Mouse (Mus musculus): ENCODE measurements around the gene Rbm44. TPM values are rescaled to one million over a fixed set of nuclear protein-coding genes. Genes with fewer than 3 reads are reported as not detected.

Gene Rbm44
- polyA plus RNA-seq, 1 experiment, result not detected

DNA sequence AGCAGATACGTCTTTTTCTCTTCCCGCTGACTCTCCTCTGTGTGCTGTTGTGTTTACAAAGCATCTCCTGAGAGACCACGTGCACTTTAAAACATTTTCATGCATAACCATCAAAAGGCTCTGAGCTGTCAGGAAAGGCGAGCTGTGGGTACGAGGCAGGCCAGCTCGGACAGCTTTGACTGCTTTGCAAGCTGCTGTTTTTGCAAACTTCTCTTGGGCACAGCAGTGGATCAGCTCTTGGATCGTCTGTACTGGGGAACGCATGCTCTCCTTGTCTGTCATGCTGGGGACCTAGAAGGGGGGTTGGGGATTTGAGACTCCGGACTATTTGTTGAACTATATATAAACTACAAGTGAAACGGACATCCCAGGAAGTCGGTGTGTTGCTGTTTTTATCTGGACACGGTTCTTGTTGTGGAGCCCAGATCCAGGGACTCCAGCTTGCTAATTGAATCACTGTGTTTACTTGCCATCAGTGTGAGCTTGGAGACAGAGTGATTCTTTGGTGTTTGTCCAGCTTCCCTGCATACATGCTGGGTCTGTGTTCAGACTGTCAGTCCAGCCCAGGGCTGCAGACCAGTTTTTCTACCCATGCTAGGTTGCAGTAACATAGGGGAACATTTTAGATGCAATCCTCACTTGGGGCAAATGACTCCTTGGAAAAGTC is 37.0 kb downstream of the Rbm44 start:
- TF ChIP-seq CTCF (IDR thresholded peaks at IDR 0.05; ENCODE audit: insufficient read depth, low read depth, low read length) (no peak), POLR2A (IDR thresholded peaks at IDR 0.05; ENCODE audit: insufficient read depth, low read depth, low read length) (no peak)
- no peak overlapping the region; the same call in 1 of the 2 replicates for H3K27ac ChIP-seq (ENCODE audit: insufficient read depth, low read depth, low read length)
- H3K4me3 ChIP-seq (ENCODE audit: insufficient read depth, low read depth, low read length), result peak overlapping the region; percentile 11
- WGBS, result 21% methylated on average over 12 of the region's 12 CpGs
- H3K4me1 ChIP-seq (ENCODE audit: control insufficient read depth, insufficient read depth, low read length), result peaks cover 16% of the 10 kb centered on the region

DNA sequence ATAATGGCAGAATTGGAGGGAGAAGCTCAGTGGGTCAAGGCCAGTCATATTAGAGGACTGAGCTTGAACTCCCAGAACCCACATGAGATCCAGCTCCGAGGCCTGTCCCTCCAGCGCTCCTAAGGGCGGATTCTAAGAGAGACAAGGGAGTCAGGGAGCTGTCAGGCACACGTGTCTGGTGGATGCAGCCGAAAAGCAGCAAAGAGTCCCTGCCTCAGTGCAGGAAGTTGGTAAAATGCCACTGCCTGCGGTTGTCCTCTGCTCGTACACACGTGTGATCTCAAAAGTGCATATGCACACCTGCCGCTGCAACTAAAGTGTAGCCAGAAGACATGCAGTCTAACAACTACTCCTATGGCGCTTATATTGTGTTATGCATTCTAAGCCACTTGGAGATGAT is 38.4 kb downstream of the Rbm44 start:
- Histone ChIP-seq H3K27ac (ENCODE audit: insufficient read depth, low read depth, low read length) (no peak overlapping the region), H3K4me1 (ENCODE audit: control insufficient read depth, insufficient read depth, low read length) (peaks cover 16% of the 10 kb centered on the region), H3K4me3 (ENCODE audit: insufficient read depth, low read depth, low read length) (no peak overlapping the region)
- no peak for TF ChIP-seq POLR2A (IDR thresholded peaks at IDR 0.05; ENCODE audit: insufficient read depth, low read depth, low read length)
- WGBS, result 91% methylated on average over 10 of the region's 10 CpGs

DNA sequence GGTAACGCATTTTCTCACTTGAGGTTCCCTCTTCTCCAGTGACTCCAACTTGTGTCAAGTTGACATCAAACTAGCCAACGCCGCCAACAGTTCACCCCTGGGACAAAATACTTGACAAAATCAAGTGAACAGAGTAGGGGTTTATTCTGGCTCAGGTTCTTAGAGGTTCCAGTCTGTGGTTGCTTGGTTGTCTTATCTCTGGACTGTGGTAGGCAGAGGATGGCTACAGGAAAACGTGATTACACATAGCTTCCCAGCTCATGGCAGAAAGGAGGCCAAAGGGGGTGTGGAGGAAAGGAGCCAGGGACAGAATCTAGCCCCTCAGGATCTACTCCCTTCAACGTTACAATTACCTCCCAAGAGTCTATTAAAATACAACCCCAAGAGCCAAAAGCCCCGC is 41.8 kb downstream of the Rbm44 start:
- 92% methylated on average over 6 of the region's 6 CpGs for WGBS
- Histone ChIP-seq H3K27ac (ENCODE audit: insufficient read depth, low read depth, low read length) (no peak overlapping the region), H3K4me3 (ENCODE audit: insufficient read depth, low read depth, low read length) (no peak overlapping the region), H3K4me1 (ENCODE audit: control insufficient read depth, insufficient read depth, low read length) (peaks cover 3% of the 10 kb centered on the region; the same call in 1 of the 2 replicates)
- TF ChIP-seq CTCF (IDR thresholded peaks at IDR 0.05; ENCODE audit: insufficient read depth, low read depth, low read length) (no peak), POLR2A (IDR thresholded peaks at IDR 0.05; ENCODE audit: insufficient read depth, low read depth, low read length) (no peak)

DNA sequence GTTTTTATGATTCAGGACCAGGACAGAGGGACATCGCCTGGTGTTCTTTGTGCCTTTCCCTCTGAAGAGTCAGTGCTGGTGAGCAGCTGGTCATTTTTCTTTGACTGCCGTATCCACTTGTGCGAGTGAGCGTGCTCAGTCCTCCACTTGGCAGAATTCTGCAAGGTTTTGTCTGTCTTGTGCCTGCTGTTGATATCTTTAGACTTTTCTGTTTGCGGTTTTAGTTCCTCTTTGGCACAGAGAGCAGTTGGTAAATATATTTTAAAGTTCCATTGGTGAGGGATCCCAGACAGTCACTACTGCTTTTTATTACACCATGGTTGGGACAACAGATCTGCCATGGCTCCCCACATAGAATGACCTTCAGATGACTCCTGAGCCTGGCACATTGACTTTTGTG is 42.4 kb downstream of the Rbm44 start:
- peaks cover 9% of the 10 kb centered on the region for H3K4me1 ChIP-seq (ENCODE audit: control insufficient read depth, insufficient read depth, low read length)
- H3K27ac ChIP-seq (ENCODE audit: insufficient read depth, low read depth, low read length), result no peak overlapping the region
- no peak for TF ChIP-seq CTCF (IDR thresholded peaks at IDR 0.05; ENCODE audit: insufficient read depth, low read depth, low read length)
- TF ChIP-seq POLR2A (IDR thresholded peaks at IDR 0.05; ENCODE audit: insufficient read depth, low read depth, low read length), result no peak
- WGBS, result 88% methylated on average over 5 of the region's 5 CpGs
- no peak overlapping the region for H3K4me3 ChIP-seq (ENCODE audit: insufficient read depth, low read depth, low read length)

DNA sequence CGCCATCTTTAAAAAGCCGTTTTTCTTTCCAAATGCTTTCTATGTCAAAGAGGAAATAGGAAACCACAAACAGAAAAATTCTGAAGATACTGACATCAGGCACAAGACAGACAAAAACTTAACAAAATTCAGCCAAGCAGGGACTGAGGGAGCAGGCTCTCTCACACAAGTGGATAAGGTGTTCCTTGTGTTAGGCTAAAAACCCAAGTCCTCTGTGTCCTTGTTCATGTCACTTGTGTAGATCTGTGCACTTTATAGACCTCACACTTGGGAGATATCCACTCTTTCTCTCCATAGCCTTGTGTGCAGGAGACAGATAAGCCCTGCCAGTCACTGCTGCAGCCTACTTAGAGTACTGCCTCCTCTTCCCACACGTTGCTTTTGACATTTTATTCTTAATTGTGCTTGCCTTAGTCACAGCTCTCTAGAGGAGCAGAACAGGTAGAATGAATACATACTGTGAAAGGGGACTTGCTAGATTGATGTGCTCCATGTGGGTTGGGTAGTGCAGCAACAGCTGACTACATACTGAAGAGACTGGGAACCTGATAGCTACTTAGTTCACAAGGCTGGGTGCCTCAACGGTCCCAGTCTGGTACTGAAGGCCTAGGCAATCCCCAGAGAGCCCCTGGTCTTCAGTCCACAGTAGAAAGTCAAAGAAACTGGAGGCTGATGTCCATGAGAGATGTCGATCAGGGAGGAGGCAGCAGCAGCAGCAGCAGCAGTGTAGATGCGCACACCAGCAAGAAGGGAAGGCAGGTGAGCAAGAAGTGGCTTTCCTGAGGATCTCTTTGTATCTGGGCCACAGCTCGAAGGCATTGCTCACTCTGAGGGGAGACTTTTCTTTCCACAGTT is 43.1 kb downstream of the Rbm44 start:
- Histone ChIP-seq H3K27ac (ENCODE audit: insufficient read depth, low read depth, low read length) (no peak overlapping the region), H3K4me1 (ENCODE audit: control insufficient read depth, insufficient read depth, low read length) (peaks cover 12% of the 10 kb centered on the region), H3K4me3 (ENCODE audit: insufficient read depth, low read depth, low read length) (no peak overlapping the region)
- 88% methylated on average over 7 of the region's 7 CpGs for WGBS
- TF ChIP-seq POLR2A (IDR thresholded peaks at IDR 0.05; ENCODE audit: insufficient read depth, low read depth, low read length), result no peak
- TF ChIP-seq CTCF (IDR thresholded peaks at IDR 0.05; ENCODE audit: insufficient read depth, low read depth, low read length), result no peak

DNA sequence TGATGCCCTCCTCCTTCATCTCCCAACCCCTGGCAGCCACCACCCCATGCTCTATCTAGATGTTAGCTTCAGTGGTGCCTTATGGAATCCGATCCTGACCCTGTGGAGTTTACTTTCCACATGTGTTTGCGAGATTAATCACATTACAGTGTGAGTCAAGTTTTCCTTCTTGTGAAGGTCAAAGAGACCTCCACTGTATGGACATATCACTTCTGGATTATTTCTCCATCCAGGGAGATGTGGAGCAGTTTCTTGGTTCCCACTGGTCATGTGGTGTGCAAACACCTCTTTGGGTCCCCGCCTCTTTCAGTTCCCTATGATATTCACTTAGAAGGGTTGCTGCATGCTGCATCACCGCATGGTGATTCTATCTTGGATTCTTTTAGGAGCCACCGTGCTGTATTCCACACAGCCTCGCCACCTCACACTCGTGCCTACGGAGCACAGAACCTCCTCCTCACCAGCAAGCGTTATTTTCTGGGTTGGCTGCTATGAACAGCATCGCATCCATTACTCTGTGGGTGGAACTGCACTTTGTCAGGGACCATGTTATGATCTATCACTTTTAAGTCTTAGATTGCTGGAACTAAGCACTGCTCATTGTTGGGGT is 44.1 kb downstream of the Rbm44 start:
- H3K27ac ChIP-seq (ENCODE audit: insufficient read depth, low read depth, low read length), result no peak overlapping the region
- H3K4me3 ChIP-seq (ENCODE audit: insufficient read depth, low read depth, low read length), result no peak overlapping the region
- no peak for TF ChIP-seq CTCF (IDR thresholded peaks at IDR 0.05; ENCODE audit: insufficient read depth, low read depth, low read length)
- TF ChIP-seq POLR2A (IDR thresholded peaks at IDR 0.05; ENCODE audit: insufficient read depth, low read depth, low read length), result no peak
- 60% methylated on average over 10 of the region's 10 CpGs for WGBS
- peaks cover 21% of the 10 kb centered on the region for H3K4me1 ChIP-seq (ENCODE audit: control insufficient read depth, insufficient read depth, low read length)

DNA sequence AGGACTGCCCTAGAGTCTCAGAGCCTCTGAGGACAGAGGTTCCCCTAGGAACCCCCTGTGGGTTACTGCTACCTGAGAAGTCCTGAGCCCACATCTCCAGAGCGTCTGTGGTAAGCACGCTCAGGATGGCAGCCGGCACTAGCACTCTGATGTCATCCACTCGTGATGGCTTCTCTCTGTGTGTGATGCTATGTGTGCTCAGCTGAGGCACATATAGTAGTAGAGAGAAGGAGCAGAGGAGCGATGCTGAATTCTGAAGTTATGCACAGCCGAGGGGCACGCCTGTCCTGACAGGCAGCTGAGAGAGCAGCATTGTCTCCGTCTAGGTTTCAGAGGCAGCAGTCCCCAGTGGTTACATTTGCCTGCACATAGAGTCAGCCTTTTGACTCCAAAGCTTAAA is 47.3 kb downstream of the Rbm44 start:
- WGBS, result 74% methylated on average over 8 of the region's 8 CpGs
- peaks cover 26% of the 10 kb centered on the region for H3K4me1 ChIP-seq (ENCODE audit: control insufficient read depth, insufficient read depth, low read length)
- H3K27ac ChIP-seq (ENCODE audit: insufficient read depth, low read depth, low read length), result no peak overlapping the region
- H3K4me3 ChIP-seq (ENCODE audit: insufficient read depth, low read depth, low read length), result no peak overlapping the region
- TF ChIP-seq CTCF (IDR thresholded peaks at IDR 0.05; ENCODE audit: insufficient read depth, low read depth, low read length) (no peak), POLR2A (IDR thresholded peaks at IDR 0.05; ENCODE audit: insufficient read depth, low read depth, low read length) (no peak)

DNA sequence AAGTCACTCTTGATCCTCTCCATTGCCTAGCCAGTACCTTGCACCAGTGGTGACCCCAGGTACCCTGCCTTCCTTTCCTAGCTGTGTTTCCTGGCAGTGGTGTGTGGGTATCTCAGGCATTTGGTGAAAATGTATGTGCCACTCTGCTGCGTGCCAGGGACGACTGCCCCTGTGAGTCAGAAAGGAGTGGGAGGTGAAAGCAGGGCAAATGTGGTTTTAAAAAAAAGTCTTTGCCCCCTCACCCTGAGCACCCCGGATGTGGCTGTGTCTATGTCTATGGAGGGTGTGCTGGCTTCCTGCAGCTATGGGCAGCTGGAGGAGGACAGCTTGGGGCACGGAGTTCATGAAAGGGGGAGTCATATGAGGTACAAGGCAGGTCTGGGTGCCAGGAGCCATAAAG is 48.4 kb downstream of the Rbm44 start:
- H3K4me1 ChIP-seq (ENCODE audit: control insufficient read depth, insufficient read depth, low read length), result peaks cover 26% of the 10 kb centered on the region
- TF ChIP-seq POLR2A (IDR thresholded peaks at IDR 0.05; ENCODE audit: insufficient read depth, low read depth, low read length) (no peak), CTCF (IDR thresholded peaks at IDR 0.05; ENCODE audit: insufficient read depth, low read depth, low read length) (no peak)
- H3K27ac ChIP-seq (ENCODE audit: insufficient read depth, low read depth, low read length), result no peak overlapping the region
- H3K4me3 ChIP-seq (ENCODE audit: insufficient read depth, low read depth, low read length), result no peak overlapping the region
- 44% methylated on average over 4 of the region's 4 CpGs for WGBS

DNA sequence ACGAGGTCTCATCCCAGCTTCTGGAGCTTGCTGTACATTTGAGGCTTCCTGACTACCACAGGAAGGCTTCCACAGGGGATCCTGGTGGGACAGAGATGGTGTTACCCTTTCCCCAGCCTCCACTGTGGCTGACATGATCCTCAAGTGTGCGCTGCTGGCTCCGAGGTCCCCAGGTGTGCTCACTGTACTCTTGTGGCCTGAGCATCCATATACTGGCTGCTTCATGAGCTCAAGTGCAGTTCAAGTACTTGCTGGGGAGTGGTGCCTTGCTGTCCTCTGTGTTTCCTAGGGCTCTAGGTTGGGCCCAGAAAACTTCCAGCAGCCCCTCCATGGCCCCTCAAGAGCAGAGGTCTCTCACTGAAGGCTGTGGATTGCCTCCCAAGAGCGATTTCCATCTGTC is 48.8 kb downstream of the Rbm44 start:
- no peak for TF ChIP-seq CTCF (IDR thresholded peaks at IDR 0.05; ENCODE audit: insufficient read depth, low read depth, low read length)
- no peak for TF ChIP-seq POLR2A (IDR thresholded peaks at IDR 0.05; ENCODE audit: insufficient read depth, low read depth, low read length)

More for the DNA sequence above, 48.8 kb downstream of the Rbm44 start:
- Histone ChIP-seq H3K4me3 (ENCODE audit: insufficient read depth, low read depth, low read length) (no peak overlapping the region), H3K27ac (ENCODE audit: insufficient read depth, low read depth, low read length) (no peak overlapping the region), H3K4me1 (ENCODE audit: control insufficient read depth, insufficient read depth, low read length) (peaks cover 26% of the 10 kb centered on the region)
- 93% methylated on average over 4 of the region's 4 CpGs for WGBS

Measured in olfactory bulb, adult 2 months (tissue).